Mouse (Mus musculus) erythroblast, embryonic 14.5 days (primary cell): ENCODE results near the gene Ptafr. TPM values are rescaled to one million over a fixed set of nuclear protein-coding genes. Genes with fewer than 3 reads are reported as not detected.

Experiments used
- H3K27me3 ChIP-seq: 2 replicates; pipeline ENCODE4 v1.6.1; 2012; ENCODE audit warnings: inconsistent platforms; ENCODE audit not compliant: control insufficient read depth
- H3K36me3 ChIP-seq: 2 replicates; pipeline ENCODE4 v1.6.1; 2012; ENCODE audit warnings: mild to moderate bottlenecking, inconsistent platforms; ENCODE audit not compliant: control insufficient read depth
- H3K4me1 ChIP-seq: 2 replicates; pipeline ENCODE4 v1.6.1; 2012; ENCODE audit warnings: inconsistent platforms; ENCODE audit not compliant: control insufficient read depth
- H3K4me3 ChIP-seq: replicated peaks from 2 replicates; pipeline ENCODE3; 2012; ENCODE audit warnings: moderate library complexity, mild to moderate bottlenecking, inconsistent platforms
- H3K9me3 ChIP-seq: 2 replicates; pipeline ENCODE4 v1.6.1; 2012; ENCODE audit warnings: low read length, inconsistent platforms, mixed read lengths; ENCODE audit not compliant: control insufficient read depth
- GATA1 ChIP-seq: IDR thresholded peaks from 2 replicates; pipeline ENCODE4 v1.6.1; 2012; ENCODE audit warnings: low read length, inconsistent platforms, mixed read lengths
- TAL1 ChIP-seq: IDR thresholded peaks from 3 replicates; pipeline ENCODE4 v1.6.1; 2012; ENCODE audit warnings: low read length, inconsistent platforms, mixed read lengths
- polyA plus RNA-seq: library from polyadenylated mRNA; stranded (reverse); fragments of >175 nt; gene quantifications from 2 replicates; pipeline ENCODE4 v1.2.3, GENCODE M21; 2012

The Ptafr gene
- polyA plus RNA-seq, 1 experiment: 0.01 TPM

DNA sequence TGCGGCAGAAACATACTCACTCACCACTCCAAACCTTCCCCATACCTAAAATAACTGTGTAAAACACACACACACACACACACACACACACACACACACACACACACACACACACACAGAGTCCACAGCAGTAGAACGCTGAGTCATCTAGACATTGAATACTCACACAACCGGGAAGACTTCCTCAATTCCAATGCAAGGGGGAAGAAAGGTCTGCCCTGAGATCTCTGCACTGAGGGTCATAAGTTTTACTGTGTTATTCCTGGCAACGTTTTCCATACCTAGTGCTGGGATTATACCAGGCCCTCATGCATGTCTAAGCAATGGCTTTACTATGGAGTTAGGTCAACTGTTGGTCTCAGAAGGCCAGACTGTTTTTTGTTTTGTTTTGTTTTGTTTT is 34.5 kb upstream of the Ptafr start:
- H3K4me3 ChIP-seq: peak overlapping the region; percentile 76
- no peaks in the 10 kb centered on the region for H3K27me3 ChIP-seq
- peaks cover 67% of the 10 kb centered on the region for H3K36me3 ChIP-seq
- H3K9me3 ChIP-seq: no peaks in the 10 kb centered on the region
- H3K4me1 ChIP-seq: peaks cover 74% of the 10 kb centered on the region
- no peak for TF ChIP-seq GATA1
- no peak for TF ChIP-seq TAL1

DNA sequence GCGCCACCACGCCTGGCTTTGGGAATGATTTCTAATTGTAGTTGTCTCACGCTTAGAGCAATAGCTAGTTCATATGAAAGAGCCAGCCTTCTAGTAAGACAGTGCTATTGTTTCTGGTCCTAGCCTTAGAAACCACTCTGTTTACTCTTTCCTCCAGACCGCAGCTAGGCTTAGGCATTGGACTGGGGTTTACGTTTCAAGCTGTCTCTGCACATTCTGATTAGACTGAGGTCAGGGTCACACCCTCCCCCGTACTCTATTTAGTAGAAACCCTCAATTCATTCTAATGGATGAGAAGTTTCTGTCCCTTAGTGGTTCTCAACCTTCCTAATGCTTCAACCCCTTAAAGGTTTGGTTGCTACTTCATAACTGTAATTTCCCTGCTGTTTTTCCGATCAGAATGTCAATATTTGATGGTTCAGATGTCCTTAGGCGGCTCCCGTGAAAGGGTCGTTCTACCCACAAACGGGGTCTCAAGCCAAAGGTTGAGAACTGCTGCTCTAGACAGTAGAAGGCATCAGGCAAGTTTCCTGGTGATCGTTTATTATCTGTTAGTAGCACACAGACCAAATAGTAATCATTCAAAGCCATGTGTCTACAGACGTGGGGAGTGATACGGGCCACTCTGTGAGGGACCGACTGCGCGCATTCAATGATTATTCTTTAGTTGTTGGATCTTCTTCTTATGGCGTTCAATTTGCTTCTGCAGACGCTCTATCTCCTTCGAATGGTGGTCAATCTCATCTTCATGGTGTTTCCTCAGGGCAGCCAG is 33.6 kb upstream of the Ptafr start:
- Histone ChIP-seq H3K9me3 (no peaks in the 10 kb centered on the region), H3K27me3 (no peaks in the 10 kb centered on the region), H3K36me3 (peaks cover 67% of the 10 kb centered on the region), H3K4me3 (peak overlapping the region; percentile 76), H3K4me1 (peaks cover 74% of the 10 kb centered on the region)
- TF ChIP-seq TAL1 (peak; percentile 87), GATA1 (peak; percentile 91)

DNA sequence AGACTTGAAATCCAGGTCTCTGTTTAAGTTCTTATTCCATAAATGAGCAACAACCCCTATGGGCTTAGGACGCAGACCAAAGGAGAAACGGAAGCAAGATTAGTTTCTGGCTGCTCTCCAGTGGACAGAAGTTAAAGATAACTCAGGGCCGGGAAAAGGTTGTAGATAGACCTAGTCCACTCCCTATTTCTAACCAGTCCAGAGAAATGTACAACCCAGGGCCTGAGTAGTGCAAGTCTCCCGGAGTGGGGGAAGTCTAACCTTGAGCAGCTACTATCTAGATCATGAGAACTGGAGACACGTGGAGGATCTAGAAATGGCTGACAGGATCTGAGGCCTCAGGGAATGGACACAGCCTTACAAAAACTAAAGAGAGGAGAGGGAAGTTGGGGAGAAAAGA is 31.4 kb upstream of the Ptafr start:
- H3K4me1 ChIP-seq: peaks cover 69% of the 10 kb centered on the region
- H3K27me3 ChIP-seq: no peaks in the 10 kb centered on the region
- TF ChIP-seq TAL1 (no peak), GATA1 (no peak)
- H3K36me3 ChIP-seq: peaks cover 63% of the 10 kb centered on the region
- H3K9me3 ChIP-seq: no peaks in the 10 kb centered on the region
- H3K4me3 ChIP-seq: peak overlapping the region; percentile 76

DNA sequence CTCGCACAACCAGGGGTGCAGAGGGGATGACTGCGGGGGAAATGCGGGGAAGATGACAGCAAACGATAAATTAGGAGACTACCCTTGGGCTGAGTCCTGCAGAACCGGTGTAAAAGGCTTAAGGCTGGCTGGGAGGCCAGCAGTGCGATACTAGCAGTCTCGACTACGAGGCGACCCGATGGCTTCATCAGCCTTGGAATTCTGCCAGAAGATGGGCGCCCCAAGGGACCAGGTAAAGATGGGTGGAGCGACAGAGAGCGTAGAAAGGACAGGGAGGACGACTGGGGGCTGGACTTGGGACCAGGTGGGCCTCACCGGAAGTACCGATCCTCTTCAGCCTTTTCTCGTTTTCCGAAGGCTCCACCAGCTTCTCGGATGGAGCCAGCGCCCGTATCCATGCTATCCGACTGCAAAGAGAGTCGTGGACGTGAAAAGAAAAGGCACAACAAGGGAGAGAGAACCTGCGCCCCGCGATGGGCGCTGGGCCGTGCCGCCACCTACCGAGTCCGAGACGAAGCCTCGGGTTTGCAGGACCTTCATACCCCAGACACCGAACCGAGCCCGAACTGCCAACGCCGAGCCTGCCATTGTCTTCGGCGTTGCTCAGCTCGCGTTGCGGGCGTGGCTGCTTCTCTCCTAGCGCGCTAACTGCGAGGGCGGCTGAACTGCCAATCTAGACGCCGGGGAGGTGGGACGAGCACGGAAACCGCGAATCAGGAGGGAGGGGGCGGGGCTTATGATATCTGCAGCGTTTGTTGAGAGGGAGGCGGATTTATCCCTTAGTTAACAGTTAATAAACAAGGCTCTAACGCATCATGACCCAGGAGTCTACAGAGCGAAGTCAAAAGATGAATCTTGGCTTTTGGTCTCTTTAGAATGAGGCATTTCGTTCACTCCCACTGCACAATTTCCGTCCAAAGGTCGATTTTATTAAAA is 30.6 kb upstream of the Ptafr start, which contains the start of gene Atpif1:
TSS of gene Atpif1 (minus strand) at position 679 of the 936 bp plus-strand sequence.
- no peaks in the 10 kb centered on the region for H3K9me3 ChIP-seq
- H3K36me3 ChIP-seq: peaks cover 64% of the 10 kb centered on the region
- peaks cover 71% of the 10 kb centered on the region for H3K4me1 ChIP-seq
- TF ChIP-seq TAL1 (no peak), GATA1 (peak; percentile 21; the same call in 1 of the 2 replicates)
- H3K27me3 ChIP-seq: no peaks in the 10 kb centered on the region
- H3K4me3 ChIP-seq: peak within 1 kb of the TSS; percentile 76

DNA sequence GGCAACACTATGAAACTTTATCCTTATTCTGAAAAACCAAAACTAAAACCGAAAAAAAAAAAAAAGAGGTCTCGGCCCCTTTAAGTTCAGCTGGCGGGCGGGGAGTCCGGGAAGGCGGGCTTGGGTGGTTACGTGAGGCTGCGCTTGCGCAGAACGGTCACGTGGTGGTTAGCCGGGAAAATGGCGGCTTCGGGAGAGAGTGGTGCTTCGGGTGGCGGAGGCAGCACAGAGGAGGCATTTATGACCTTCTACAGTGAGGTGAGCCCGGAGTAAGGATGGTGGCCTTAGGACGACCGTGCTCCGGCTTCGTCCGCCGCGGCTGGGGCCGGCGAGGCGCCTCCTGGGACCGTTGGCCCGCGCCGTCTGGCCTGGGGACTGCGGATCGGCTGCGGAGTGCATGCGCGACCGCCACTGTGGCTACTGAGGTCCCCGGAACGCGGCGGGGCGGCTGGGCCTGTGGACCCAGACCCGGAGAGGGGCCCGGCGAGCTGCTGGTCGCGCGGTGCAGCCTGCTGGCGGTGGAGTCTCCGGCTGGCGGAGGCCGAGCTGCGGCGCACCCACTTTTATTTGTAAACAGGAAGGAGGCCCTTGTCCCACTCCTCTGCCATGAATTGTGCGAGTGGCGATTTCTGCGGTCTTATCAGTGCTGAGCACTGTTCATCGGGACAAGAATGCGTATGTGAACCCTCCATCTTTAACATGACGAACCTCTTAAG is 28.3 kb upstream of the Ptafr start, which contains the start of gene Dnajc8:
TSS of gene Dnajc8 (plus strand) at position 145 of the 716 bp plus-strand sequence.
- Histone ChIP-seq H3K4me3 (peak within 1 kb of the TSS; percentile 76), H3K4me1 (peaks cover 60% of the 10 kb centered on the region), H3K27me3 (no peaks in the 10 kb centered on the region), H3K9me3 (no peaks in the 10 kb centered on the region), H3K36me3 (peaks cover 63% of the 10 kb centered on the region)
- TF ChIP-seq GATA1 (peak; percentile 45; the same call in 1 of the 2 replicates), TAL1 (no peak)

DNA sequence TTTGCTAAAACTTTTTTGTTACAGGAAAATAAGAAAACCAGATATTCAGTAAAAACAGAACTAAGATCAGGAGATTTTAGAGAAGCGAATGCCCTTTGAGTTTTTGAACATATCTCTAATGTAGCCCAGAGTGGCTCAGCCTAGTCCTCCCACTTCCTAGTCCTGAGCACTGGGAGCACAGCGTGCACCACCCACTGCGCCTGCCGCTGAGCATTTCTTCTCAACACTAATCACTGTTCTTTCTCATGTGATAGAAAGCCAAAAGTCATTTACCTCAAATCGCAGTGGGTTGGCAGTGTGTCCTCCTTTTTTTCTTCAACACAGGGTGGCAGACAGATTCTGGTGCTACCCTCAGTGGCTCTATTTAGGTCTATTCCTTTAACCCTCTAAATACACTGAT is 24.4 kb upstream of the Ptafr start:
- Histone ChIP-seq H3K36me3 (peaks cover 78% of the 10 kb centered on the region), H3K9me3 (no peaks in the 10 kb centered on the region), H3K27me3 (no peaks in the 10 kb centered on the region), H3K4me3 (no peak overlapping the region), H3K4me1 (peaks cover 49% of the 10 kb centered on the region)
- TF ChIP-seq TAL1: no peak
- no peak for TF ChIP-seq GATA1

DNA sequence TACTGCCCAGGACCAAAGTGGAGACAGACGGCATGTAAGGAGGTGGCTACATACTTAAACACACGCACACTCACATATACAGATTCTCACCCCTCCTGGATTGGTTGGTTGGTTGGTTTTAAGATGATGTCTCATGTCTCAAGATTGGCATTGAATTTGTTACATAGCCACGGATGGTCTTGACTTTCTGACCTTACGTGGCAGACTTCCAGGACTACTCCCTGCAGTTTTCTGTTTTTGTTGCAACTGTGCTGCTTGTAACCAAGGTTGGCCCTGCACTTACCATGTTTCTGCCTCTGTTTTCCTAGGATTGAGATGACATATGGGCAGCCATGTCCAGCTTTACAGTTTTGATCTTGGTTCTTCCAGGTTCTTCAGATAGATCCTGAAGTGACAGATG is 22.5 kb upstream of the Ptafr start:
- Histone ChIP-seq H3K27me3 (no peaks in the 10 kb centered on the region), H3K4me1 (peaks cover 42% of the 10 kb centered on the region), H3K4me3 (no peak overlapping the region), H3K36me3 (peaks cover 97% of the 10 kb centered on the region), H3K9me3 (no peaks in the 10 kb centered on the region)
- TF ChIP-seq TAL1 (no peak), GATA1 (no peak)

DNA sequence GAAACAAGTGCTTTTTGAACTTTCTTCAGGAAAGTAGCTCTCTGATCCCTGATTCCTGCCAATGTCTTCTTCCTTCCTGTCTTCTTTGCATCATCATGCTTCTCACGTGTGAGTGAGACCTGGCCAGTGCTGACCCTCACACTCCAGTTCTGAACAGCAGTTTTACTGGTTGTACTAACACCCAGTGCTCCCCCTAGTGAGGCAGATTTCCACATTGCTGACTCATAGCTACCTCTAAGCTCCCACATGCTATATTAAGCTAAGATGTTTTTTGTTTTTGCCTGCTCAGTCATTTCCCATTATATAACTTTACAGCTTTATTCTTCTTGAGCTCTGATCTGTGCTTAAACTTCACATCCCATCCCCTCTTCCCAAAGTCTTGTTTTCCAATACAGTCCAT is 21.1 kb upstream of the Ptafr start:
- peaks cover 32% of the 10 kb centered on the region for H3K4me1 ChIP-seq
- TF ChIP-seq GATA1 (no peak), TAL1 (no peak)
- H3K4me3 ChIP-seq: no peak overlapping the region
- no peaks in the 10 kb centered on the region for H3K9me3 ChIP-seq
- H3K36me3 ChIP-seq: peaks cover 99% of the 10 kb centered on the region
- no peaks in the 10 kb centered on the region for H3K27me3 ChIP-seq
